Mouse (Mus musculus): ENCODE data around the gene Lama4. TPM values are rescaled to one million over a fixed set of nuclear protein-coding genes. Genes with fewer than 3 reads are reported as not detected.

Lama4 gene
- polyA plus RNA-seq, 1 experiment, result 6.6 TPM

DNA sequence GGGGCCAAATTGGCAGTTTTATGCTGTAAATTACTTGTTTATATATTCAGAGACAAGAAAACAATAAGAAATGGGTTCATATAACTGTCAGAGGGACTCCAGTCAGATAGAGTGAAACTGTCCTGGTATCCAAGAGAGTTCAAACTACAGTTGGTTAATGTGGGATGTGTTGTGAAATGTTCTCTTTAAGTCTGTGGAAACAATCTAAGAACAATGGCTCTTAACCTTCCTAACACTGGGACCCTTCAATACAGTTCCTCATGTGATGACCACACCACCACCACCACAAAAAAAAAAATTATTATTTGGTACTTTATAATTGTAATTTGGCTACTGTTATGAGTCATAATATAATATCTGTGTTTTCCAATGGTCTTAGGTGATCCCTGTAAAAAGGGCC, 38.2 kb downstream of the Lama4 start:
- no peaks in the 10 kb centered on the region for H3K36me3 ChIP-seq (ENCODE audit: control insufficient read depth, insufficient read depth, low read length)
- H3K4me1 ChIP-seq (replicated peaks; ENCODE audit: control insufficient read depth, insufficient read depth, low read length), result no peaks in the 10 kb centered on the region
- TF ChIP-seq CTCF (IDR thresholded peaks at IDR 0.05; ENCODE audit: borderline replicate concordance, control insufficient read depth, extremely low read depth, insufficient read depth, low read length, poor library complexity) (no peak), POLR2A (IDR thresholded peaks at IDR 0.05; ENCODE audit: control insufficient read depth, extremely low read depth, insufficient read depth, low read length, poor library complexity) (no peak)
- no peaks in the 10 kb centered on the region for H3K27me3 ChIP-seq (ENCODE audit: control insufficient read depth, insufficient read depth, low read length)
- H3K4me3 ChIP-seq (ENCODE audit: control insufficient read depth, insufficient read depth, low read length), result no peak overlapping the region
- DNase-seq, result no peak
- H3K27ac ChIP-seq (ENCODE audit: control insufficient read depth, insufficient read depth, low read length), result no peak overlapping the region

DNA sequence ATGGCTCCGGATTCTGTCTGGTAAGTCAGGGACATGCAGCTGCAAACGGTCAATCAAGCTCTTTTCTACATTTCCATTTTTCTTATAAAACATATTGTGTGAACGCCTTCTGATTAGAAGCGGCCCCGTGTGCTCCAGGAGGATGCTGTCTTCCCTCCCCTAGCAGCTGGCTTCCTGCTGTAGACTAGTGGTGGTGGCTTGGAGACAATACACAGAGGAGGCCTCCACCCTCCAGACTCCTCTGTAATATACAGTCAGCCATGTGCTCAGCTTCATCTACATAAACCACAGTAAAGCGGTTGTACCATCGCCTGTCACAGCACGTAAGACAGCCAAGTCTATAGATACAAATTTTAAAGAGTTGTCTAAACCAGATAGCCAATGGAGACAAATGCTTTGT, 40.2 kb downstream of the Lama4 start:
- Histone ChIP-seq H3K4me1 (replicated peaks; ENCODE audit: control insufficient read depth, insufficient read depth, low read length) (no peaks in the 10 kb centered on the region), H3K4me3 (ENCODE audit: control insufficient read depth, insufficient read depth, low read length) (no peak overlapping the region), H3K27me3 (ENCODE audit: control insufficient read depth, insufficient read depth, low read length) (no peaks in the 10 kb centered on the region), H3K27ac (ENCODE audit: control insufficient read depth, insufficient read depth, low read length) (no peak overlapping the region), H3K36me3 (ENCODE audit: control insufficient read depth, insufficient read depth, low read length) (no peaks in the 10 kb centered on the region)
- 38% methylated on average over 8 of the region's 8 CpGs for WGBS
- TF ChIP-seq CTCF (IDR thresholded peaks at IDR 0.05; ENCODE audit: borderline replicate concordance, control insufficient read depth, extremely low read depth, insufficient read depth, low read length, poor library complexity) (no peak), POLR2A (IDR thresholded peaks at IDR 0.05; ENCODE audit: control insufficient read depth, extremely low read depth, insufficient read depth, low read length, poor library complexity) (no peak)
- DNase-seq, result no peak

DNA sequence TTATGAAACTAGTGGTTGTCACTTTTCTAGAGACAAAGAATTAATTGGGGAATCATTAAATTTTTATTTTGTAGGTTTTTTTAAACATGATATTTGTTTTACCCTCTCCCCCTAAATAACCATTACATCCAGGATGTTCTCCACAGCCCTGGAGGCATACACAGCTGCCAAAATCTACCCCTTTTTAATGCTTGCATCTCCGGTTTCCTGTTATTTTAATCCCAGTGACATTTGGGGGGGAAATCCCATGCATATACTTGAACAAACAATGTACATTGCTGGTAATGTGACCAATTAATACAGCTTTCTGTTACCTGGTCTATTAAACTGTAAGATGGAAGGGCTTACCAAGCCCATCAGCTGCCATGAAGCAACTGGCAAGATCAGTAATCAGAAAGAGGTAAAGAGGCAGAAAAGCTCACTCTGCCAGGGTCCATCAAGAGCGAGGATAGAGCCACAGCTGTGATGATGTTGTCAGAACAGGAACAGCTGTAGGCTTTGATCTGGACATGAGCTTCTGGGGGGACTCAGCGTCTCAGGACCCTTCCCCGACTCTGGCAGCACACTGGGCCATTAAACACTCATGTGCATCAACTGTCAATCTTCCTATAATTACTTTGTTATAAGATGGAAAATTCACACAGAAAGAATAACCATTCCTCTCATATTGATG, 41.3 kb downstream of the Lama4 start:
- 95% methylated on average over 4 of the region's 4 CpGs for WGBS
- H3K4me1 ChIP-seq (replicated peaks; ENCODE audit: control insufficient read depth, insufficient read depth, low read length), result no peaks in the 10 kb centered on the region
- no peak overlapping the region for H3K27ac ChIP-seq (ENCODE audit: control insufficient read depth, insufficient read depth, low read length)
- H3K4me3 ChIP-seq (ENCODE audit: control insufficient read depth, insufficient read depth, low read length), result no peak overlapping the region
- TF ChIP-seq CTCF (IDR thresholded peaks at IDR 0.05; ENCODE audit: borderline replicate concordance, control insufficient read depth, extremely low read depth, insufficient read depth, low read length, poor library complexity) (no peak), POLR2A (IDR thresholded peaks at IDR 0.05; ENCODE audit: control insufficient read depth, extremely low read depth, insufficient read depth, low read length, poor library complexity) (no peak)
- no peaks in the 10 kb centered on the region for H3K36me3 ChIP-seq (ENCODE audit: control insufficient read depth, insufficient read depth, low read length)
- no peaks in the 10 kb centered on the region for H3K27me3 ChIP-seq (ENCODE audit: control insufficient read depth, insufficient read depth, low read length)
- no peak for DNase-seq

DNA sequence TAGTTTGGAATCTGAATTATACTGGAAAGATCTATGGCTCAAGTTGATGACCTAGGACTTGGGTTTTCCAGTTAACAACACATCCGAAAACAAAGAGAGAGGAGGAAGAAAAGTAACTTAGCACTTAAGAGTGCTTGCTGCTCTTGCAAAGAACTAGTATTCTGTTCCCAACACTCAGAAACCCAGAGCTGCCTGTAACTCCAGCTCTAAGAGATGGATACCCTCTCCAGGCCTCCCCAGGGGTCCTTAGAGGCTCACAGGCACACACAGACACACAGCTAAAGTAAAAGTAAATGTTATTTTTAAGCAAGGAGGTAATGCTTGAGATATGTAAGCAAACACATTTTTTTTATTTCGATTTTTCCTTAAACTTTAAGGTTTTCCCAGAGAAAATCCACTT, 49.5 kb downstream of the Lama4 start:
- no peak overlapping the region for H3K4me3 ChIP-seq (ENCODE audit: control insufficient read depth, insufficient read depth, low read length)
- no peaks in the 10 kb centered on the region for H3K36me3 ChIP-seq (ENCODE audit: control insufficient read depth, insufficient read depth, low read length)
- H3K27me3 ChIP-seq (ENCODE audit: control insufficient read depth, insufficient read depth, low read length), result no peaks in the 10 kb centered on the region
- TF ChIP-seq CTCF (IDR thresholded peaks at IDR 0.05; ENCODE audit: borderline replicate concordance, control insufficient read depth, extremely low read depth, insufficient read depth, low read length, poor library complexity) (no peak), POLR2A (IDR thresholded peaks at IDR 0.05; ENCODE audit: control insufficient read depth, extremely low read depth, insufficient read depth, low read length, poor library complexity) (no peak)
- H3K4me1 ChIP-seq (replicated peaks; ENCODE audit: control insufficient read depth, insufficient read depth, low read length), result no peaks in the 10 kb centered on the region
- WGBS, result 81% methylated on average over 2 of the region's 2 CpGs
- no peak for DNase-seq
- H3K27ac ChIP-seq (ENCODE audit: control insufficient read depth, insufficient read depth, low read length), result no peak overlapping the region

DNA sequence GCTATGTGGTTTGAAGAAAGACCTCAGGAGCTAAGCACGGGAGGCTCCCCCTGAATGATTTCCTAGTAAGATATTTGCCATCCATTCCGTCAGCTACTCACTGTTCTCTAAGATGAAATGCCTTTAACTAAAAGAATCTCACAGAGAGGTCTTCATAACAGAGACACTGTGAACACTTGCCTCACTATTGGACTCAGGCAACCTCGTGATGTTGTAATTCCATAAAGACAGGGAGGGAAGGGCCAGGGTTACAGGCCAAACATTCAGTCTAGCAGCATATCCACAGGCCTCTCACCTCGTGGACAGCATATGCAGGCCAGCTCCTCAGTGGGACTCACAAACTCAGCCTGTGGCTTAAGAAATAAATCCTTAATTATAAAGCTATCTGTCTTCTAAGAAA, 52.7 kb downstream of the Lama4 start:
- no peaks in the 10 kb centered on the region for H3K36me3 ChIP-seq (ENCODE audit: control insufficient read depth, insufficient read depth, low read length)
- H3K4me3 ChIP-seq (ENCODE audit: control insufficient read depth, insufficient read depth, low read length), result no peak overlapping the region
- WGBS, result 88% methylated on average over 4 of the region's 4 CpGs
- H3K27ac ChIP-seq (ENCODE audit: control insufficient read depth, insufficient read depth, low read length), result no peak overlapping the region
- H3K4me1 ChIP-seq (replicated peaks; ENCODE audit: control insufficient read depth, insufficient read depth, low read length), result peaks cover 2% of the 10 kb centered on the region
- no peaks in the 10 kb centered on the region for H3K27me3 ChIP-seq (ENCODE audit: control insufficient read depth, insufficient read depth, low read length)
- TF ChIP-seq POLR2A (IDR thresholded peaks at IDR 0.05; ENCODE audit: control insufficient read depth, extremely low read depth, insufficient read depth, low read length, poor library complexity), result no peak
- no peak for TF ChIP-seq CTCF (IDR thresholded peaks at IDR 0.05; ENCODE audit: borderline replicate concordance, control insufficient read depth, extremely low read depth, insufficient read depth, low read length, poor library complexity)
- DNase-seq, result no peak

DNA sequence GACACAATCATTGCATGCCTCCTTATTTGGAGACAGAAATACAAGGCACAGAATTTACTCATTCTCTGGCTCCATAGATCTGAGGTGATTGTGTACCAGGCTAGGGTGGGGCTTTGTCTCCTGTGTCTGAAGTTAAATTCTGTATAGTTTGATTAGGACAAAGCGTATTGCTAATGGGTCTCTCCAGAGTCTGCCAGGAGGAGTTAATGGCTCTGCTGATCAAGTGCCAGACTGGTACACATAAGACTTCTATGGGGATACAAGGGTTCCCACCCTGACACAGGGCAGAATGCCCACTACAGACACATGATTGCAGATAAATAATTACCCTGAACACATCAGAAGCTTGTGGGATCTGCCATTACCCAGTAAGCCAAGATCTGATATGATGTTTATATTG, 53.3 kb downstream of the Lama4 start:
- no peaks in the 10 kb centered on the region for H3K27me3 ChIP-seq (ENCODE audit: control insufficient read depth, insufficient read depth, low read length)
- no peak overlapping the region for H3K4me3 ChIP-seq (ENCODE audit: control insufficient read depth, insufficient read depth, low read length)
- no peak overlapping the region for H3K27ac ChIP-seq (ENCODE audit: control insufficient read depth, insufficient read depth, low read length)
- WGBS, result 100% methylated on average over 1 of the region's 1 CpGs
- TF ChIP-seq POLR2A (IDR thresholded peaks at IDR 0.05; ENCODE audit: control insufficient read depth, extremely low read depth, insufficient read depth, low read length, poor library complexity) (no peak), CTCF (IDR thresholded peaks at IDR 0.05; ENCODE audit: borderline replicate concordance, control insufficient read depth, extremely low read depth, insufficient read depth, low read length, poor library complexity) (no peak)
- no peaks in the 10 kb centered on the region for H3K36me3 ChIP-seq (ENCODE audit: control insufficient read depth, insufficient read depth, low read length)
- peaks cover 2% of the 10 kb centered on the region for H3K4me1 ChIP-seq (replicated peaks; ENCODE audit: control insufficient read depth, insufficient read depth, low read length)
- DNase-seq, result no peak
